In the genomic region with DNA sequence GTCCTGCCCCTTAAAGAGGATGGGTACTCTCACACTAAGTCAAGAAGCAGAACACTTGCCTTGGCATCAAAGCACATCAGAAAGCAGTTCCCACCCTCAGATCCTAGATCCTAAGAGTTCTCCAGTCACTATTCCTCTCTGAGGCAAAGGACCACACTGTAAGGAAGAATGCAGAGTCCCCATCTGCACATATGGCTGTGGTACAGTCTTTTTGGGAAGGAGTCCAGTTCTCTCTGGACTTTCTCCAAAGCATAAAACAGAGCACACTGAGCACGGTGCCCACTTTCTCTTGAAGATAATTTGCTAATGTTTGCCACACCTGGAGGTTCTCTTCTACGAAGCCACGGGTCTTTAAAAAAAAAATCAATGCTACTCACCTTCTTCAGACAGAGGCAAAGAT, we compare ENCODE assay signal across 19 mouse cellular contexts.
DNase-seq lines count a peak whose midpoint lies in the region; ATAC-seq and TF ChIP-seq lines count a peak whose summit lies in the region.
"Had no signal": no experiment of that assay in that cellular context is flagged by ENCODE, and none has a peak within 500 bp of the region (broad histone marks: within the 10 kb centered on the region; RNA-seq: fewer than 3 reads in every experiment).

No protein-coding gene starts in this region.

- no peaks in the 10 kb centered on the region for H3K4me1 ChIP-seq in midbrain, postnatal 0 days (ENCODE audit: insufficient read depth, low read length)
- H3K4me1 ChIP-seq in midbrain, embryonic 13.5 days (replicated peaks) = no peaks in the 10 kb centered on the region
- H3K4me1 ChIP-seq: stomach, embryonic 15.5 days had no signal

- WGBS in midbrain, postnatal 0 days = 62% methylated on average over 3 of the region's 3 CpGs
- 89% methylated on average over 3 of the region's 3 CpGs for WGBS in midbrain, embryonic 13.5 days

- no peak overlapping the region for H3K4me3 ChIP-seq in midbrain, postnatal 0 days (ENCODE audit: low read depth, low read length)
- no peak overlapping the region for H3K4me3 ChIP-seq in midbrain, embryonic 13.5 days (replicated peaks)
- H3K4me3 ChIP-seq: stomach, embryonic 15.5 days had no signal

- H3K9me3 ChIP-seq in midbrain, postnatal 0 days (ENCODE audit: low read length) = no peaks in the 10 kb centered on the region
- no peaks in the 10 kb centered on the region for H3K9me3 ChIP-seq in midbrain, embryonic 13.5 days
- H3K9me3 ChIP-seq: stomach, embryonic 15.5 days had no signal

- H3K4me2 ChIP-seq in midbrain, postnatal 0 days (ENCODE audit: low read depth, low read length, poor library complexity, severe bottlenecking) = no peak overlapping the region
- H3K4me2 ChIP-seq in midbrain, embryonic 13.5 days (replicated peaks) = no peak overlapping the region
- H3K4me2 ChIP-seq: liver, embryonic 11.5 days; lung, embryonic 14.5 days; midbrain, embryonic 11.5 days; stomach, embryonic 15.5 days had no signal

- no peak overlapping the region for H3K27ac ChIP-seq in midbrain, postnatal 0 days (ENCODE audit: low read depth, low read length)
- no peak overlapping the region for H3K27ac ChIP-seq in midbrain, embryonic 13.5 days
- H3K27ac ChIP-seq: macrophage; stomach, embryonic 15.5 days had no signal

- no peak overlapping the region for H3K9ac ChIP-seq in midbrain, postnatal 0 days (replicated peaks; ENCODE audit: low read length, poor library complexity, severe bottlenecking)
- H3K9ac ChIP-seq in midbrain, embryonic 13.5 days (replicated peaks) = no peak overlapping the region
- H3K9ac ChIP-seq: lung, embryonic 14.5 days; stomach, embryonic 15.5 days had no signal

- no peaks in the 10 kb centered on the region for H3K27me3 ChIP-seq in midbrain, postnatal 0 days (ENCODE audit: insufficient read depth, low read length)
- H3K27me3 ChIP-seq in midbrain, embryonic 13.5 days = no peaks in the 10 kb centered on the region
- H3K27me3 ChIP-seq: stomach, embryonic 15.5 days had no signal

- TF ChIP-seq CTCF in midbrain, postnatal 0 days (IDR thresholded peaks at IDR 0.05) = no peak

- DNase-seq in frontal cortex, postnatal 10 days (ENCODE audit: low spot score in 2 of 2) = no peak
- DNase-seq in midbrain, postnatal 0 days (ENCODE audit: low spot score) = peak; percentile 52
- peak; percentile 62 to 65 for DNase-seq in cerebellum, adult 18-20 months
- DNase-seq in cerebellum, postnatal 36 days = peak; percentile 12 to 55
- DNase-seq in spleen, postnatal 36 days (ENCODE audit: low spot score in 2 of 2) = no peak
- DNase-seq in embryo, embryonic 10 days (ENCODE audit: low spot score) = no peak
- DNase-seq: adrenal gland, adult 8-10 months; B cell, adult 2 months; gastrocnemius, postnatal 14 days; heart, postnatal 14 days; kidney, adult 18-20 months; kidney, postnatal 10 days; lung, embryonic 14.5 days had no signal

- peak; percentile 95 for ATAC-seq in frontal cortex, adult (ENCODE audit: low TSS enrichment)
- no peak for ATAC-seq in midbrain, postnatal 0 days (ENCODE audit: low FRiP score)
- ATAC-seq in midbrain, embryonic 13.5 days = no peak

- no peaks in the 10 kb centered on the region for H3K36me3 ChIP-seq in midbrain, postnatal 0 days (ENCODE audit: insufficient read depth, low read length)
- no peaks in the 10 kb centered on the region for H3K36me3 ChIP-seq in midbrain, embryonic 13.5 days
- H3K36me3 ChIP-seq: stomach, embryonic 15.5 days had no signal

Comparison
In these comparisons a context has a peak if more than half of its experiments do, and no peak if none do; other contexts are left out.
1. DNase-seq: peak in midbrain, postnatal 0 days (single experiment), cerebellum, adult 18-20 months (2 of 2) and cerebellum, postnatal 36 days (2 of 2); none in frontal cortex, postnatal 10 days (0 of 2), spleen, postnatal 36 days (0 of 2) and embryo, embryonic 10 days (single experiment).